Comparison of ENCODE assay signal across 14 mouse cellular contexts in the genomic region with DNA sequence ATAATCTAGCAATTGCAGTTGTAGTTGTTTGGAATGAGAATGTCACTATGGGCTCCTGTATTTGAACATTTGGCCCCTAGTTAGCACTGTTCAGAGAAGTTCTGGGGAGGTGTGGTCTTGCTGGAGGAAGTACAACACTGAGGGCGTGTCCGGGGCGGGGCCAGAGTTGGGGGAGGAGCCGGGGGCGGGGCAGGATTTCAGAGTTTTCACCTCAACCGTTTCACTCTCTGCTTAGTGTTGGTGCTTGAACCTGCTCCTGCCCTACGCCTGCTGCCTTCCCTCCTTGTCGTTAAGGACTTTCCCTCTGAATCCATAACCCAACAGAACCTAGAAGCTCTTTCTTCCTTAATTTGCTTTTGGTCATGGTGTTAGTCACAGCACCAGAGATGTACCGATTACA.
DNase-seq lines count a peak whose midpoint lies in the region; ATAC-seq and TF ChIP-seq lines count a peak whose summit lies in the region.
"Had no signal": no experiment of that assay in that cellular context is flagged by ENCODE, and none has a peak within 500 bp of the region (broad histone marks: within the 10 kb centered on the region; RNA-seq: fewer than 3 reads in every experiment).

No protein-coding gene starts in this region.

- TF ChIP-seq CTCF in MEL (IDR thresholded peaks at IDR 0.05 in 2 of 3, conservative IDR thresholded peaks at IDR 0.05 in 1 of 3; ENCODE audit: control insufficient read depth in 1 of 3, insufficient read depth in 1 of 3, low read depth in 2 of 3, low read length in 3 of 3, poor library complexity in 1 of 3, severe bottlenecking in 1 of 3) = no peak
- no peak for TF ChIP-seq CTCF in forebrain, postnatal 0 days (IDR thresholded peaks at IDR 0.05; ENCODE audit: low read depth)

- H3K4me1 ChIP-seq in MEL (ENCODE audit: control insufficient read depth in 1 of 2, insufficient read depth in 2 of 2, low read length in 2 of 2) = peaks cover 0 to 3% of the 10 kb centered on the region in 2 experiments; a peak in 2 of 4 replicates
- peaks cover 38% of the 10 kb centered on the region for H3K4me1 ChIP-seq in liver, embryonic 12.5 days
- H3K4me1 ChIP-seq in forebrain, postnatal 0 days (ENCODE audit: insufficient read depth) = no peaks in the 10 kb centered on the region

- no peak overlapping the region for H3K4me3 ChIP-seq in MEL (ENCODE audit: control insufficient read depth in 1 of 2, insufficient read depth in 1 of 2, low read depth in 2 of 2, low read length in 2 of 2)
- no peak overlapping the region for H3K4me3 ChIP-seq in liver, embryonic 12.5 days
- H3K4me3 ChIP-seq in forebrain, postnatal 0 days (ENCODE audit: low read depth, low read length) = no peak overlapping the region
- H3K4me3 ChIP-seq: embryonic facial prominence, embryonic 13.5 days; forebrain, embryonic 15.5 days; hindbrain, embryonic 10.5 days; midbrain, embryonic 12.5 days had no signal

- TF ChIP-seq POLR2A in MEL (IDR thresholded peaks at IDR 0.05; ENCODE audit: control insufficient read depth in 1 of 2, insufficient read depth in 1 of 2, low read depth in 1 of 2, low read length in 2 of 2, poor library complexity in 1 of 2) = no peak

- H3K27me3 ChIP-seq in MEL (ENCODE audit: control insufficient read depth in 1 of 2, insufficient read depth in 2 of 2, low read length in 2 of 2) = no peaks in the 10 kb centered on the region
- H3K27me3 ChIP-seq in liver, embryonic 12.5 days (replicated peaks) = peaks cover 7% of the 10 kb centered on the region
- no peaks in the 10 kb centered on the region for H3K27me3 ChIP-seq in forebrain, postnatal 0 days (ENCODE audit: insufficient read depth, low read length)
- H3K27me3 ChIP-seq: embryonic facial prominence, embryonic 13.5 days; forebrain, embryonic 15.5 days; midbrain, embryonic 12.5 days had no signal

- no peak overlapping the region for H3K4me2 ChIP-seq in liver, embryonic 12.5 days
- H3K4me2 ChIP-seq in forebrain, postnatal 0 days (ENCODE audit: low read depth) = no peak overlapping the region
- H3K4me2 ChIP-seq: embryonic facial prominence, embryonic 13.5 days; forebrain, embryonic 15.5 days; lung, embryonic 14.5 days; midbrain, embryonic 12.5 days had no signal

- no peaks in the 10 kb centered on the region for H3K79me2 ChIP-seq in MEL (ENCODE audit: control insufficient read depth, insufficient read depth, low read length, poor library complexity)

- intact Hi-C loops in left cerebral cortex, postnatal 4 days (cut with DNase I) = no loop called here

- TF ChIP-seq RAD21 in MEL (IDR thresholded peaks at IDR 0.05; ENCODE audit: low read depth, low read length) = no peak

- peak; percentile 6 for DNase-seq in thymus, postnatal 25 days
- DNase-seq in thymus, postnatal 36 days = no peak
- DNase-seq in MEL (ENCODE audit: low read depth, low spot score) = peak; percentile 28
- DNase-seq in left cerebral cortex, adult 11 months (ENCODE audit: low spot score) = no peak
- no peak for DNase-seq in forebrain, postnatal 0 days
- DNase-seq in left cerebral cortex, postnatal 4 days = no peak
- DNase-seq: cerebellum, adult 9-11 months; lung, embryonic 14.5 days; right cerebral cortex, postnatal 14 days had no signal

- no peaks in the 10 kb centered on the region for H3K36me3 ChIP-seq in MEL (ENCODE audit: control insufficient read depth in 1 of 2, insufficient read depth in 2 of 2, low read length in 2 of 2)
- H3K36me3 ChIP-seq in liver, embryonic 12.5 days = no peaks in the 10 kb centered on the region
- H3K36me3 ChIP-seq in forebrain, postnatal 0 days (ENCODE audit: insufficient read depth) = no peaks in the 10 kb centered on the region
- H3K36me3 ChIP-seq: embryonic facial prominence, embryonic 13.5 days; forebrain, embryonic 15.5 days; hindbrain, embryonic 10.5 days; midbrain, embryonic 12.5 days had no signal

- ATAC-seq in liver, embryonic 12.5 days = 0 out of 2 replicates have a peak, but pooled peaks have one; percentile 23
- ATAC-seq in forebrain, postnatal 0 days = no peak
- ATAC-seq: forebrain, embryonic 15.5 days had no signal

- H3K9ac ChIP-seq in MEL (ENCODE audit: control insufficient read depth, low read depth, low read length, poor library complexity, severe bottlenecking) = no peak overlapping the region
- H3K9ac ChIP-seq in liver, embryonic 12.5 days = no peak overlapping the region
- H3K9ac ChIP-seq in forebrain, postnatal 0 days = no peak overlapping the region
- H3K9ac ChIP-seq: embryonic facial prominence, embryonic 13.5 days; forebrain, embryonic 15.5 days; lung, embryonic 14.5 days; midbrain, embryonic 12.5 days had no signal

- TF ChIP-seq EP300 in MEL (IDR thresholded peaks at IDR 0.05; ENCODE audit: low read depth in 1 of 2, low read length in 2 of 2) = no peak

- H3K27ac ChIP-seq in MEL (ENCODE audit: control insufficient read depth, low read depth, low read length) = no peak overlapping the region
- no peak overlapping the region for H3K27ac ChIP-seq in liver, embryonic 12.5 days
- no peak overlapping the region for H3K27ac ChIP-seq in forebrain, postnatal 0 days (ENCODE audit: low read depth, low read length)
- H3K27ac ChIP-seq: embryonic facial prominence, embryonic 13.5 days; forebrain, embryonic 15.5 days; hindbrain, embryonic 10.5 days; midbrain, embryonic 12.5 days had no signal

- H3K9me3 ChIP-seq in MEL (replicated peaks; ENCODE audit: insufficient read depth, low read length) = no peaks in the 10 kb centered on the region
- no peaks in the 10 kb centered on the region for H3K9me3 ChIP-seq in liver, embryonic 12.5 days (replicated peaks)
- no peaks in the 10 kb centered on the region for H3K9me3 ChIP-seq in forebrain, postnatal 0 days (ENCODE audit: low read length)
- H3K9me3 ChIP-seq: embryonic facial prominence, embryonic 13.5 days; forebrain, embryonic 15.5 days; hindbrain, embryonic 10.5 days; midbrain, embryonic 12.5 days had no signal

- 36% methylated on average over 9 of the region's 9 CpGs for WGBS in liver, embryonic 12.5 days (ENCODE audit: insufficient replicate concordance)
- 79% methylated on average over 9 of the region's 9 CpGs for WGBS in forebrain, postnatal 0 days

TF ChIP-seq in MEL, 35 proteins besides CTCF, POLR2A, EP300 and RAD21:
- TF ChIP-seq ELF1 (IDR thresholded peaks at IDR 0.05; ENCODE audit: low read depth, low read length) = no peak
- no peak for TF ChIP-seq GATA1 (IDR thresholded peaks at IDR 0.05; ENCODE audit: low read depth, low read length)
- no peak for TF ChIP-seq NELFE (IDR thresholded peaks at IDR 0.05; ENCODE audit: low read depth, low read length)
- no peak for TF ChIP-seq MXI1 (IDR thresholded peaks at IDR 0.05; ENCODE audit: low read depth, low read length)
- TF ChIP-seq TCF12 (IDR thresholded peaks at IDR 0.05; ENCODE audit: low read depth, low read length) = no peak
- TF ChIP-seq ETS1 (IDR thresholded peaks at IDR 0.05; ENCODE audit: low read depth, low read length) = no peak
- no peak for TF ChIP-seq NRF1 (IDR thresholded peaks at IDR 0.05; ENCODE audit: insufficient read depth, low read depth, low read length, poor library complexity, severe bottlenecking)
- TF ChIP-seq E2F4 (IDR thresholded peaks at IDR 0.05; ENCODE audit: borderline replicate concordance, low read depth, low read length) = no peak

Comparison
In these comparisons a context has a peak if more than half of its experiments do, and no peak if none do; other contexts are left out.
1. DNase-seq: peak in thymus, postnatal 25 days (single experiment) and MEL (single experiment); none in thymus, postnatal 36 days (0 of 2), left cerebral cortex, adult 11 months (single experiment), forebrain, postnatal 0 days (single experiment) and left cerebral cortex, postnatal 4 days (single experiment).